In the genomic region with DNA sequence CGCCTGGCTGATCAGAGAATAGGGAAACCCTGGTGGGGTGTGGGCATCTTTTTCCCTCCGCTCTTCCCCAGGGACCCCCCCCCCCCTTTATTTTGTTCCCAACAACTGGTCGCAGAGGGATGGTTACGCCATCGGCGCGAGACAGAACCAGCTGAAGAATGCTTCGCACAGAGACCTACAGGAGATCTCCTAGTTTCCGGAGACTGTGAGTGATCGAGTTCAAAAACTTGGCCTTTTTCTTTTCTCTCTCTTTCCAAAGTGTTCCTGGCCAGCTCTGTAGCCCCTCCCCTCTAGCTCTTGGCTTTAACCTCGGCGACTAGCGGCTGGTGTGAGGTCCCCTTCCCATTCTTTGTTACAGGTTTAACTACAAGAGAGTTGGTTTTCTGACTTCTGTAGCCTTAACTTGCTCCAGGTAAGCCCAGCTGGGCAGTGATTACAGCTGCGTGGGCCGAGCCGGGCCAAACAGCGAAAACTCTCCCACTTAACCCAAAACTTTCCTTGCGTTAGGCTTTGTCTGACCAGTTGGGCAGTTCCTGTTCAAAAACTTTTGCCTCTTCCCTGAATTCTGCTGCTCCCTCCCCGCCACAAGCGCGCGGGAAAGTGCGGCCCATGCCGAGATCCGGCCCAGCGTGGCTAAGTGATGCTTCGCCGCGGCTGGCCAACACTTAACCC, we compare ENCODE assay signal across 8 mouse cellular contexts. TPM values are rescaled to one million over a fixed set of nuclear protein-coding genes. Genes with fewer than 3 reads are reported as not detected.
DNase-seq lines count a peak whose midpoint lies in the region; ATAC-seq and TF ChIP-seq lines count a peak whose summit lies in the region.

No protein-coding gene starts in this region.

- H3K9me3 ChIP-seq in intestine, embryonic 15.5 days = no peaks in the 10 kb centered on the region
- H3K9me3 ChIP-seq in liver, embryonic 15.5 days (replicated peaks) = no peaks in the 10 kb centered on the region

- peak; percentile 68 to 87 for DNase-seq in adrenal gland, adult (ENCODE audit: inconsistent age in 2 of 2, low spot score in 1 of 2)
- no peak for DNase-seq in adrenal gland, adult 8-10 months
- DNase-seq in gastrocnemius, postnatal 36 days = peak; percentile 19 to 27
- no peak for DNase-seq in right cerebral cortex, postnatal 10 days (ENCODE audit: low spot score in 2 of 2)

- H3K9ac ChIP-seq in intestine, embryonic 15.5 days = peak overlapping the region; percentile 48
- H3K9ac ChIP-seq in liver, embryonic 15.5 days = no peak overlapping the region

- H3K36me3 ChIP-seq in intestine, embryonic 15.5 days = no peaks in the 10 kb centered on the region
- H3K36me3 ChIP-seq in liver, embryonic 15.5 days (replicated peaks) = no peaks in the 10 kb centered on the region

- no peak for TF ChIP-seq POLR2A in olfactory bulb, adult 2 months (IDR thresholded peaks at IDR 0.05; ENCODE audit: insufficient read depth, low read depth, low read length)

- H3K4me3 ChIP-seq in intestine, embryonic 15.5 days (replicated peaks) = peak overlapping the region; percentile 33
- H3K4me3 ChIP-seq in liver, embryonic 15.5 days (replicated peaks) = peak overlapping the region; percentile 23
- H3K4me3 ChIP-seq in olfactory bulb, adult 2 months (ENCODE audit: insufficient read depth, low read depth, low read length) = peak overlapping the region; percentile 29

- H3K27ac ChIP-seq in intestine, embryonic 15.5 days = peak overlapping the region; percentile 89
- H3K27ac ChIP-seq in liver, embryonic 15.5 days (replicated peaks) = no peak overlapping the region
- no peak overlapping the region for H3K27ac ChIP-seq in olfactory bulb, adult 2 months (ENCODE audit: insufficient read depth, low read depth, low read length)

- H3K4me1 ChIP-seq in intestine, embryonic 15.5 days (replicated peaks) = no peaks in the 10 kb centered on the region
- H3K4me1 ChIP-seq in liver, embryonic 15.5 days (replicated peaks) = no peaks in the 10 kb centered on the region
- peaks cover 3% of the 10 kb centered on the region; the same call in 1 of the 2 replicates for H3K4me1 ChIP-seq in olfactory bulb, adult 2 months (ENCODE audit: control insufficient read depth, insufficient read depth, low read length)

- peak; percentile 83 for ATAC-seq in intestine, embryonic 15.5 days
- no peak for ATAC-seq in liver, embryonic 15.5 days (ENCODE audit: insufficient read depth)
- ATAC-seq in inflammation-experienced regulatory T-cells, adult 6 months = no peak

- 1% methylated on average over 29 of the region's 29 CpGs for WGBS in intestine, embryonic 15.5 days
- 4% methylated on average over 28 of the region's 29 CpGs for whole genome bisulfite sequencing in liver, embryonic 15.5 days (ENCODE audit: insufficient replicate concordance)
- 12% methylated on average over 29 of the region's 29 CpGs for WGBS in olfactory bulb, adult 2 months

- intact Hi-C loops in gastrocnemius, postnatal 36 days (cut with DNase I) = no loop called here

- TF ChIP-seq CTCF in olfactory bulb, adult 2 months (IDR thresholded peaks at IDR 0.05; ENCODE audit: insufficient read depth, low read depth, low read length) = no peak

- peak overlapping the region; percentile 76 for H3K4me2 ChIP-seq in intestine, embryonic 15.5 days (replicated peaks)
- H3K4me2 ChIP-seq in liver, embryonic 15.5 days = peak overlapping the region; percentile 52

- no peaks in the 10 kb centered on the region for H3K27me3 ChIP-seq in intestine, embryonic 15.5 days (replicated peaks)
- H3K27me3 ChIP-seq in liver, embryonic 15.5 days = peaks cover 9% of the 10 kb centered on the region; the same call in 1 of the 2 replicates

RNA-seq across cellular contexts. Expression of a gene that starts 10.7 kb away (rescaled TPM):
- 100 to 1,000 TPM; 722 to 872 (median 775) TPM for total RNA-seq in adrenal gland, adult 8-10 months (2022)
- total RNA-seq in gastrocnemius, postnatal 36 days (2021) = 10 to 100 TPM in 1 of 2 experiments, 1 to 10 TPM in 1; 8.2 to 12.9 TPM
- 341 and 366 TPM in 2 replicates for polyA plus RNA-seq in intestine, embryonic 15.5 days (2015; fragmentation: Nextera tagmentation; extraction: Ambion mirVana)
- 182 and 213 TPM in 2 replicates for polyA plus RNA-seq in liver, embryonic 15.5 days (2015; fragmentation: Nextera tagmentation; extraction: Ambion mirVana)
- not detected in 2 replicates for polyA plus RNA-seq in olfactory bulb, adult 2 months (2012; ENCODE audit: insufficient read depth, insufficient read length, low replicate concordance, missing spikeins)
- 10 to 100 TPM; 28.1 to 42.7 (median 29.5) TPM for polyA plus RNA-seq in inflammation-experienced regulatory T-cells, adult 6 months (2017; shearing (Covaris generic))

RNA-seq across cellular contexts. Expression of a gene that starts 11.2 kb away (rescaled TPM):
- 100 to 1,000 TPM; 404 to 478 (median 432) TPM for total RNA-seq in adrenal gland, adult 8-10 months (2022)
- total RNA-seq in gastrocnemius, postnatal 36 days (2021) = 1 to 10 TPM; 4.2 to 4.6 TPM
- polyA plus RNA-seq in intestine, embryonic 15.5 days (2015; fragmentation: Nextera tagmentation; extraction: Ambion mirVana) = 140 and 159 TPM in 2 replicates
- 119 and 143 TPM in 2 replicates for polyA plus RNA-seq in liver, embryonic 15.5 days (2015; fragmentation: Nextera tagmentation; extraction: Ambion mirVana)
- not detected in 2 replicates for polyA plus RNA-seq in olfactory bulb, adult 2 months (2012; ENCODE audit: insufficient read depth, insufficient read length, low replicate concordance, missing spikeins)
- polyA plus RNA-seq in inflammation-experienced regulatory T-cells, adult 6 months (2017; shearing (Covaris generic)) = 10 to 100 TPM; 13.3 to 32.6 (median 28.4) TPM

RNA-seq across cellular contexts. Expression of a gene that starts 20.7 kb away (rescaled TPM):
- not detected for total RNA-seq in adrenal gland, adult 8-10 months (2022)
- not detected for total RNA-seq in gastrocnemius, postnatal 36 days (2021)
- polyA plus RNA-seq in intestine, embryonic 15.5 days (2015; fragmentation: Nextera tagmentation; extraction: Ambion mirVana) = 21.4 and 28.0 TPM in 2 replicates
- polyA plus RNA-seq in liver, embryonic 15.5 days (2015; fragmentation: Nextera tagmentation; extraction: Ambion mirVana) = not detected in 2 replicates
- polyA plus RNA-seq in olfactory bulb, adult 2 months (2012; ENCODE audit: insufficient read depth, insufficient read length, low replicate concordance, missing spikeins) = not detected in 2 replicates
- not detected for polyA plus RNA-seq in inflammation-experienced regulatory T-cells, adult 6 months (2017; shearing (Covaris generic))

Comparison
In these comparisons a context has a peak if more than half of its experiments do, and no peak if none do; other contexts are left out.
1. DNase-seq: peak in adrenal gland, adult (2 of 2) and gastrocnemius, postnatal 36 days (2 of 2); none in adrenal gland, adult 8-10 months (single experiment) and right cerebral cortex, postnatal 10 days (0 of 2).
2. RNA of a gene that starts 11.2 kb away (polyA plus RNA-seq): 140 to 159 TPM in intestine, embryonic 15.5 days, 119 to 143 TPM in liver, embryonic 15.5 days and 13.3 to 32.6 TPM in inflammation-experienced regulatory T-cells, adult 6 months; not detected in olfactory bulb, adult 2 months; every median in the first group is over 10 times any median in the second.
3. RNA of a gene that starts 20.7 kb away (polyA plus RNA-seq): 21.4 to 28.0 TPM in intestine, embryonic 15.5 days; not detected in liver, embryonic 15.5 days, not detected in olfactory bulb, adult 2 months and not detected in inflammation-experienced regulatory T-cells, adult 6 months; every median in the first group is over 10 times any median in the second.
4. Peak in every context shown above with its lines, with median percentiles within 50 percentile points of each other: H3K4me3 ChIP-seq.